Comparison of ENCODE assay signal across 25 mouse cellular contexts in genomic region chr16:95264324-95264723, GRCm38 (mm10). TPM values are rescaled to one million over a fixed set of nuclear protein-coding genes. Genes with fewer than 3 reads are reported as not detected.
DNase-seq lines count a peak whose midpoint lies in the region; ATAC-seq and TF ChIP-seq lines count a peak whose summit lies in the region.
"Had no signal": no experiment of that assay in that cellular context is flagged by ENCODE, and none has a peak within 500 bp of the region (broad histone marks: within the 10 kb centered on the region; RNA-seq: fewer than 3 reads in every experiment).

No protein-coding gene starts in this region.

- H3K36me3 ChIP-seq in heart, embryonic 15.5 days: no peaks in the 10 kb centered on the region
- H3K36me3 ChIP-seq in heart, embryonic 11.5 days (ENCODE audit: control insufficient read depth, insufficient read depth, low read length): no peaks in the 10 kb centered on the region
- no peaks in the 10 kb centered on the region for H3K36me3 ChIP-seq in lung, postnatal 0 days (ENCODE audit: insufficient read depth, low read length)
- H3K36me3 ChIP-seq: forebrain, embryonic 10.5 days; heart, embryonic 12.5 days; intestine, embryonic 15.5 days; liver, embryonic 13.5 days; midbrain, embryonic 15.5 days; neural tube, embryonic 13.5 days had no signal

- 0 out of 2 replicates have a peak, but pooled peaks have one; percentile 36 for ATAC-seq in heart, embryonic 15.5 days (replicated peaks; ENCODE audit: insufficient number of reproducible peaks, insufficient read depth, low FRiP score, low read depth)
- no peak for ATAC-seq in heart, embryonic 11.5 days (replicated peaks; ENCODE audit: insufficient number of reproducible peaks, low FRiP score, low TSS enrichment)
- peak; percentile 7; the same call in 1 of the 2 replicates for ATAC-seq in lung, postnatal 0 days
- ATAC-seq: intestine, embryonic 15.5 days; midbrain, embryonic 15.5 days had no signal

- TF ChIP-seq CTCF in lung, postnatal 0 days (IDR thresholded peaks at IDR 0.05): no peak

- 49% methylated on average over 5 of the region's 5 CpGs for WGBS in heart, embryonic 15.5 days
- 61% methylated on average over 5 of the region's 5 CpGs for WGBS in heart, embryonic 11.5 days (ENCODE audit: insufficient replicate concordance)
- WGBS in lung, postnatal 0 days: 46% methylated on average over 5 of the region's 5 CpGs

- H3K27me3 ChIP-seq in heart, embryonic 15.5 days: no peaks in the 10 kb centered on the region
- no peaks in the 10 kb centered on the region for H3K27me3 ChIP-seq in heart, embryonic 11.5 days (ENCODE audit: control insufficient read depth, insufficient read depth, low read length)
- H3K27me3 ChIP-seq in lung, postnatal 0 days (replicated peaks; ENCODE audit: insufficient read depth, low read length): no peaks in the 10 kb centered on the region
- H3K27me3 ChIP-seq: heart, embryonic 12.5 days; intestine, embryonic 15.5 days; midbrain, embryonic 15.5 days; neural tube, embryonic 13.5 days had no signal

- TF ChIP-seq EP300 in lung, postnatal 0 days (IDR thresholded peaks at IDR 0.05): no peak

- no peak overlapping the region for H3K4me2 ChIP-seq in heart, embryonic 15.5 days
- H3K4me2 ChIP-seq in heart, embryonic 11.5 days: no peak overlapping the region
- H3K4me2 ChIP-seq in lung, postnatal 0 days (replicated peaks; ENCODE audit: low read depth, low read length): no peak overlapping the region
- H3K4me2 ChIP-seq: heart, embryonic 12.5 days; hindbrain, embryonic 14.5 days; intestine, embryonic 15.5 days; liver, embryonic 13.5 days; midbrain, embryonic 15.5 days; neural tube, embryonic 13.5 days had no signal

- no peak overlapping the region for H3K4me3 ChIP-seq in heart, embryonic 15.5 days
- no peak overlapping the region for H3K4me3 ChIP-seq in heart, embryonic 11.5 days (ENCODE audit: low read depth, low read length)
- H3K4me3 ChIP-seq in lung, postnatal 0 days (ENCODE audit: low read depth, low read length): no peak overlapping the region
- H3K4me3 ChIP-seq: forebrain, embryonic 10.5 days; gastrocnemius, adult 2 months; heart, embryonic 12.5 days; intestine, embryonic 15.5 days; liver, embryonic 13.5 days; midbrain, embryonic 15.5 days; neural tube, embryonic 13.5 days had no signal

- no peaks in the 10 kb centered on the region for H3K9me3 ChIP-seq in heart, embryonic 15.5 days (replicated peaks)
- no peaks in the 10 kb centered on the region for H3K9me3 ChIP-seq in heart, embryonic 11.5 days (replicated peaks; ENCODE audit: control insufficient read depth, low read length)
- no peaks in the 10 kb centered on the region for H3K9me3 ChIP-seq in lung, postnatal 0 days (ENCODE audit: low read length)
- H3K9me3 ChIP-seq: forebrain, embryonic 10.5 days; heart, embryonic 12.5 days; intestine, embryonic 15.5 days; liver, embryonic 13.5 days; midbrain, embryonic 15.5 days; neural tube, embryonic 13.5 days had no signal

- H3K4me1 ChIP-seq in heart, embryonic 15.5 days (replicated peaks): 0 out of 2 replicates have a peak, but pooled peaks cover 3% of the 10 kb centered on the region
- no peaks in the 10 kb centered on the region for H3K4me1 ChIP-seq in heart, embryonic 11.5 days (ENCODE audit: control insufficient read depth, insufficient read depth, low read length)
- H3K4me1 ChIP-seq in lung, postnatal 0 days (ENCODE audit: insufficient read depth, low read depth, low read length): peaks cover 5% of the 10 kb centered on the region; the same call in 1 of the 2 replicates
- H3K4me1 ChIP-seq: intestine, embryonic 15.5 days; liver, embryonic 13.5 days; midbrain, embryonic 15.5 days; neural tube, embryonic 13.5 days had no signal

- H3K27ac ChIP-seq in heart, embryonic 15.5 days: no peak overlapping the region
- H3K27ac ChIP-seq in heart, embryonic 11.5 days (ENCODE audit: low read depth, low read length): no peak overlapping the region
- H3K27ac ChIP-seq in lung, postnatal 0 days (ENCODE audit: low read length): no peak overlapping the region
- H3K27ac ChIP-seq: forebrain, embryonic 10.5 days; gastrocnemius, adult 2 months; hindbrain, embryonic 14.5 days; intestine, embryonic 15.5 days; liver, embryonic 13.5 days; macrophage; midbrain, embryonic 15.5 days; neural tube, embryonic 13.5 days had no signal

- no peak for DNase-seq in lung, postnatal 0 days (ENCODE audit: low spot score)
- DNase-seq in lung, postnatal 4 days: no peak
- DNase-seq in R1 (ENCODE audit: low read depth, low spot score): peak; percentile 38
- DNase-seq in frontal cortex, postnatal 10 days (ENCODE audit: low spot score in 2 of 2): no peak
- DNase-seq in layer of hippocampus, adult 11-12 months (ENCODE audit: low spot score): no peak
- DNase-seq: adrenal gland, postnatal 36 days; B cell, adult 2 months; cerebellum, adult 9-10 months; gastrocnemius, adult 2 months; heart, postnatal 36 days; kidney, postnatal 4 days; layer of hippocampus, adult 9-11 months; liver, embryonic 13.5 days; lung, adult 2 months; retina, postnatal 1 day; thymus, adult 18-20 months had no signal

- H3K9ac ChIP-seq in heart, embryonic 15.5 days: no peak overlapping the region
- no peak overlapping the region for H3K9ac ChIP-seq in heart, embryonic 11.5 days (ENCODE audit: low read depth, low read length)
- H3K9ac ChIP-seq in lung, postnatal 0 days (replicated peaks; ENCODE audit: low read depth): no peak overlapping the region
- H3K9ac ChIP-seq: heart, embryonic 12.5 days; hindbrain, embryonic 14.5 days; intestine, embryonic 15.5 days; liver, embryonic 13.5 days; midbrain, embryonic 15.5 days; neural tube, embryonic 13.5 days had no signal

RNA-seq across cellular contexts. Expression of gene Kcnj15, which starts 7.0 kb away (rescaled TPM):
- 3.4 and 3.8 TPM in 2 replicates for polyA plus RNA-seq in heart, embryonic 15.5 days (2015; fragmentation: Nextera tagmentation; extraction: Ambion mirVana)
- 0.53 and 0.73 TPM in 2 replicates for polyA plus RNA-seq in heart, embryonic 11.5 days (2014; fragmentation: Nextera tagmentation; extraction: Ambion mirVana)
- polyA plus RNA-seq in lung, postnatal 0 days (2015; fragmentation: Nextera tagmentation; extraction: Ambion mirVana): 11.5 and 15.8 TPM in 2 replicates
- polyA plus RNA-seq: macrophage had no signal
